Mouse (Mus musculus): Measurements from ENCODE around the gene Fam131b. TPM values are rescaled to one million over a fixed set of nuclear protein-coding genes. Genes with fewer than 3 reads are reported as not detected.
A peak's percentile ranks its signal among the peaks of the same experiment; 100 is the strongest.

Fam131b gene
- polyA plus RNA-seq, 1 experiment, result not detected

DNA sequence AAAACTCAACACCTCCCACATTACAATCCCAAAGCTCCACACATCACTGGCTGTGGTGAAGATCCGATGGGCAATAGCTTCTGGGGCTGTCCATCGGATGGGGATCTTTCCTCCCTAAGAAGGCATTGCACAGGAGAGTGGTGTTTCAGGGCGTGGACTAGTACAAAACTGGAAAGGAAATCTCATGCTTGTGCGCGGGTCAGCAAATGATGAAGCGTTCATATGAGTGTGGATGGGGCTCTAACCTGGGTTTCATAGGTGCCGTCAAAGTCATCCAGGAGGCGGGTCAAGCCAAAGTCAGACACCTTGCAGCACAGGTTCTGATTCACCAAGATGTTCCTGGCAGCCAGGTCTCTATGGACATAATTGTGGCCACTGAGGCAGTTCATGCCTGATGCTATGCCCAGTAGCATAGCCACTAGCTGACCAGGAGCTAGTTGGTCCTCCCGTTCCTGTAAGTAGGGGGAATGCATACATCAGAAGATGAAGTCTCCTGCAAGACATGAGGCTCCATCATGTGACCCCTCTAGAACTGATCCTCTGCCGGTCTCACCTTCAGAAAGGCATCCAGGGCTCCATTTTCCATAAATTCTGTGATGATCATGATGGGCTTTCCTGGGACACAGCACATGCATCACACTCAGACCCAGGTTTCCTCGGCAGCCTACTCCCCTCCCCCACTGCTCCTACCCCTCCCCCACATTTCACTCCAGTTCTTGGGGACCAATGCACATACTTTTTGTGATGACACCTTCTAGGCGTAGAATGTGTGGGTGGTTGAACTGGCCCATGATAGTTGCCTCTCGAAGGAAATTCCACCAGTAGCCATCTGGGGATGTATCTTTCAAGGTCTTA lies 36.8 kb upstream of the Fam131b start:
- Histone ChIP-seq H3K4me1 (ENCODE audit: control insufficient read depth, insufficient read depth, insufficient read length, low read length) (peaks cover 13% of the 10 kb centered on the region), H3K27ac (replicated peaks; ENCODE audit: low read depth, low read length) (no peak overlapping the region), H3K4me3 (ENCODE audit: insufficient read depth, low read depth, low read length) (no peak overlapping the region)

GRCm38 (mm10) chr6:42360231-42360840 lies 35.9 kb upstream of the Fam131b start:
- H3K4me1 ChIP-seq (ENCODE audit: control insufficient read depth, insufficient read depth, insufficient read length, low read length), result peaks cover 16% of the 10 kb centered on the region
- H3K4me3 ChIP-seq (ENCODE audit: insufficient read depth, low read depth, low read length), result no peak overlapping the region
- H3K27ac ChIP-seq (replicated peaks; ENCODE audit: low read depth, low read length), result 0 out of 2 replicates have a peak overlapping the region, but pooled peaks have one; percentile 0

- Histone ChIP-seq H3K4me1 (ENCODE audit: control insufficient read depth, insufficient read depth, insufficient read length, low read length) (peaks cover 16% of the 10 kb centered on the region), H3K27ac (replicated peaks; ENCODE audit: low read depth, low read length) (peak overlapping the region; percentile 76), H3K4me3 (ENCODE audit: insufficient read depth, low read depth, low read length) (no peak overlapping the region)
These were observed 35.1 kb upstream of the Fam131b start for GRCm38 (mm10) chr6:42359364-42360147.

GRCm38 (mm10) chr6:42358901-42359300 lies 34.5 kb upstream of the Fam131b start:
- H3K27ac ChIP-seq (replicated peaks; ENCODE audit: low read depth, low read length), result peak overlapping the region; percentile 18
- no peak overlapping the region for H3K4me3 ChIP-seq (ENCODE audit: insufficient read depth, low read depth, low read length)
- H3K4me1 ChIP-seq (ENCODE audit: control insufficient read depth, insufficient read depth, insufficient read length, low read length), result peaks cover 19% of the 10 kb centered on the region

DNA sequence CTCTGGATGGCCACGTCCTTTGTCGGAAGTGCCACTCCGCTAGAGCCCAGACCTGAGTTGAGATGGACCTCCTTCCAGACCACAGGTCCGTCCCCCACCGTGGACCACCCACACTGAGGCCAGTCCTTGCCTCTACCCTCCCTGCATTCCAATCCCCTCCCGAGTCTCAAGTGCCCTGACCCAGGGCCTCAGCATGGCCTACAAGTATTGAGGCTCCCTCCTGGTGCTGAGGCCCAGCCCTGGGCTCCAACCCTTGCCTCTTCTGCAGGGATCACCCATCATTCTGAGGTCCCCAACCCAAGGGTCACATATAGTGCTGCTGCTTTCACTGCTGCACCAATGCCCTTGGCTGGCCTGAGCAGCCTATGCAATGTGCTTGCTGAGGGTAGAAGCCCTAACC lies 33.5 kb upstream of the Fam131b start:
- H3K4me1 ChIP-seq (ENCODE audit: control insufficient read depth, insufficient read depth, insufficient read length, low read length), result peaks cover 19% of the 10 kb centered on the region
- no peak overlapping the region for H3K27ac ChIP-seq (replicated peaks; ENCODE audit: low read depth, low read length)
- no peak overlapping the region for H3K4me3 ChIP-seq (ENCODE audit: insufficient read depth, low read depth, low read length)

GRCm38 (mm10) chr6:42356913-42357312 lies 32.5 kb upstream of the Fam131b start:
- Histone ChIP-seq H3K4me1 (ENCODE audit: control insufficient read depth, insufficient read depth, insufficient read length, low read length) (peaks cover 23% of the 10 kb centered on the region), H3K27ac (replicated peaks; ENCODE audit: low read depth, low read length) (no peak overlapping the region), H3K4me3 (ENCODE audit: insufficient read depth, low read depth, low read length) (no peak overlapping the region)

GRCm38 (mm10) chr6:42355794-42356600 lies 31.6 kb upstream of the Fam131b start:
- Histone ChIP-seq H3K4me1 (ENCODE audit: control insufficient read depth, insufficient read depth, insufficient read length, low read length) (peaks cover 32% of the 10 kb centered on the region), H3K27ac (replicated peaks; ENCODE audit: low read depth, low read length) (no peak overlapping the region), H3K4me3 (ENCODE audit: insufficient read depth, low read depth, low read length) (no peak overlapping the region)

DNA sequence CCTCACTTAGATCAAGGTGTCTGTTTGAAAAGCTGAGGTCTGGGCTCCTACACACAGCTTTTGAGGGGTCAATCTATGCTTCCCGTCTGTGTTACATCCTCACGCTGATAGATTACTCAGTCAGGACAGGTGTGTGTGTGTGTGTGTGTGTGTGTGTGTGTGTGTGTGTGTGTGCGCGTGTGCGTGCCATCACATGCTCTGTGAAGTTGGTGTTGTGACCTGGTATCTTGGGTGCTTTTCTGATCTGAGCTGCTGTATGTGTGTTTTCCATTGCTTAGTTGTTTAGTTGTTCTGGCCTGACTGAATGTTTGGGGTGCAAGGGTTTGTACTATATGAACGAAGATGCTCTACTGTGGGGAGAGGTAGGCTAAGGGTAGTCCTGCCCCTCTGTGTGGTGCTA lies 30.9 kb upstream of the Fam131b start:
- peaks cover 32% of the 10 kb centered on the region for H3K4me1 ChIP-seq (ENCODE audit: control insufficient read depth, insufficient read depth, insufficient read length, low read length)
- H3K4me3 ChIP-seq (ENCODE audit: insufficient read depth, low read depth, low read length), result no peak overlapping the region
- no peak overlapping the region for H3K27ac ChIP-seq (replicated peaks; ENCODE audit: low read depth, low read length)

- Histone ChIP-seq H3K4me1 (ENCODE audit: control insufficient read depth, insufficient read depth, insufficient read length, low read length) (peaks cover 27% of the 10 kb centered on the region), H3K27ac (replicated peaks; ENCODE audit: low read depth, low read length) (peak overlapping the region; percentile 24; the same call in 1 of the 2 replicates), H3K4me3 (ENCODE audit: insufficient read depth, low read depth, low read length) (peak overlapping the region; percentile 20; the same call in 1 of the 2 replicates)
These were observed 29.9 kb upstream of the Fam131b start for GRCm38 (mm10) chr6:42354076-42355019.

- Histone ChIP-seq H3K27ac (replicated peaks; ENCODE audit: low read depth, low read length) (peak overlapping the region; percentile 31), H3K4me3 (ENCODE audit: insufficient read depth, low read depth, low read length) (no peak overlapping the region), H3K4me1 (ENCODE audit: control insufficient read depth, insufficient read depth, insufficient read length, low read length) (peaks cover 20% of the 10 kb centered on the region)
These were observed 28.7 kb upstream of the Fam131b start for GRCm38 (mm10) chr6:42353180-42353579.

- H3K4me3 ChIP-seq (ENCODE audit: insufficient read depth, low read depth, low read length), result peak overlapping the region; percentile 84; the same call in 1 of the 2 replicates
- H3K27ac ChIP-seq (replicated peaks; ENCODE audit: low read depth, low read length), result peak overlapping the region; percentile 92; the same call in 1 of the 2 replicates
- peaks cover 20% of the 10 kb centered on the region for H3K4me1 ChIP-seq (ENCODE audit: control insufficient read depth, insufficient read depth, insufficient read length, low read length)
These were observed 28.0 kb upstream of the Fam131b start for GRCm38 (mm10) chr6:42352486-42352846.

GRCm38 (mm10) chr6:42351776-42352485 lies 27.5 kb upstream of the Fam131b start:
- Histone ChIP-seq H3K27ac (replicated peaks; ENCODE audit: low read depth, low read length) (peak overlapping the region; percentile 92), H3K4me3 (ENCODE audit: insufficient read depth, low read depth, low read length) (peak overlapping the region; percentile 84), H3K4me1 (ENCODE audit: control insufficient read depth, insufficient read depth, insufficient read length, low read length) (peaks cover 20% of the 10 kb centered on the region)

Measured in brown adipose tissue, adult 24 weeks (tissue).